Mouse (Mus musculus) lung, postnatal 0 days (tissue): ENCODE measurements around the gene Sipa1l2. TPM values are rescaled to one million over a fixed set of nuclear protein-coding genes. Genes with fewer than 3 reads are reported as not detected.
A peak's percentile ranks its signal among the peaks of the same experiment; 100 is the strongest.

Experiments used
- ATAC-seq: fragments of 200-750 bp; cut with Nextera tagmentation; 2 replicates; pipeline ENCODE4 v1.8.0; 2017; ENCODE audit warnings: moderate library complexity
- DNase-seq: peaks from one replicate; pipeline ENCODE4 v3.0.0-alpha.2; 2016; ENCODE audit warnings: low spot score
- H3K27ac ChIP-seq: fragments of 300-500 bp; sonication (generic); 2 replicates; pipeline ENCODE4 v1.5.1; 2014; ENCODE audit warnings: antibody characterized with exemption, mild to moderate bottlenecking, low read length, mixed read lengths
- H3K27me3 ChIP-seq: fragments of 300-500 bp; sonication (generic); replicated peaks from 2 replicates; pipeline ENCODE4 v1.6.1; 2014; ENCODE audit warnings: low read length, mixed read lengths; ENCODE audit not compliant: insufficient read depth
- H3K36me3 ChIP-seq: fragments of 300-500 bp; sonication (generic); 2 replicates; pipeline ENCODE4 v1.6.1; 2014; ENCODE audit warnings: low read length, mixed read lengths; ENCODE audit not compliant: insufficient read depth
- H3K4me1 ChIP-seq: fragments of 300-500 bp; sonication (generic); 2 replicates; pipeline ENCODE4 v1.6.1; 2014; ENCODE audit warnings: antibody characterized with exemption, low read depth, low read length, mixed read lengths; ENCODE audit not compliant: insufficient read depth
- H3K4me2 ChIP-seq: fragments of 300-500 bp; sonication (generic); replicated peaks from 2 replicates; pipeline ENCODE4 v1.6.1; 2014; ENCODE audit warnings: low read depth, mild to moderate bottlenecking, low read length, moderate library complexity, mixed read lengths
- H3K4me3 ChIP-seq: fragments of 300-500 bp; sonication (generic); 2 replicates; pipeline ENCODE4 v1.5.1; 2014; ENCODE audit warnings: low read depth, low read length
- H3K9ac ChIP-seq: fragments of 300-500 bp; sonication (generic); replicated peaks from 2 replicates; pipeline ENCODE4 v1.6.1; 2014; ENCODE audit warnings: low read depth, mild to moderate bottlenecking
- H3K9me3 ChIP-seq: fragments of 300-500 bp; sonication (generic); 2 replicates; pipeline ENCODE4 v1.6.1; 2016; ENCODE audit warnings: low read length, mixed read lengths
- CTCF ChIP-seq: IDR thresholded peaks from 2 replicates; pipeline ENCODE4 v1.5.1; 2016; ENCODE audit warnings: antibody characterized with exemption, mild to moderate bottlenecking
- EP300 ChIP-seq: IDR thresholded peaks from 2 replicates; pipeline ENCODE4 v1.6.1; 2016; ENCODE audit warnings: antibody characterized with exemption, mild to moderate bottlenecking, control low read depth
- WGBS: fragments of 180-500 bp; shearing (Covaris S2); extraction: QIAGEN DNeasy Blood & Tissue Kit; methylation state at CpG from one replicate; pipeline ENCODE4 v1.1.7; 2014; 5-methylcytosine and 5-hydroxymethylcytosine counted together
- polyA plus RNA-seq: library from polyadenylated mRNA; unstranded; fragments of >200 nt; fragmentation: Nextera tagmentation; extraction: Ambion mirVana; gene quantifications from 2 replicates; pipeline ENCODE4 v1.2.1, GENCODE M21; 2015

The Sipa1l2 gene
- 9.4 and 11.1 TPM in 2 replicates for polyA plus RNA-seq

DNA sequence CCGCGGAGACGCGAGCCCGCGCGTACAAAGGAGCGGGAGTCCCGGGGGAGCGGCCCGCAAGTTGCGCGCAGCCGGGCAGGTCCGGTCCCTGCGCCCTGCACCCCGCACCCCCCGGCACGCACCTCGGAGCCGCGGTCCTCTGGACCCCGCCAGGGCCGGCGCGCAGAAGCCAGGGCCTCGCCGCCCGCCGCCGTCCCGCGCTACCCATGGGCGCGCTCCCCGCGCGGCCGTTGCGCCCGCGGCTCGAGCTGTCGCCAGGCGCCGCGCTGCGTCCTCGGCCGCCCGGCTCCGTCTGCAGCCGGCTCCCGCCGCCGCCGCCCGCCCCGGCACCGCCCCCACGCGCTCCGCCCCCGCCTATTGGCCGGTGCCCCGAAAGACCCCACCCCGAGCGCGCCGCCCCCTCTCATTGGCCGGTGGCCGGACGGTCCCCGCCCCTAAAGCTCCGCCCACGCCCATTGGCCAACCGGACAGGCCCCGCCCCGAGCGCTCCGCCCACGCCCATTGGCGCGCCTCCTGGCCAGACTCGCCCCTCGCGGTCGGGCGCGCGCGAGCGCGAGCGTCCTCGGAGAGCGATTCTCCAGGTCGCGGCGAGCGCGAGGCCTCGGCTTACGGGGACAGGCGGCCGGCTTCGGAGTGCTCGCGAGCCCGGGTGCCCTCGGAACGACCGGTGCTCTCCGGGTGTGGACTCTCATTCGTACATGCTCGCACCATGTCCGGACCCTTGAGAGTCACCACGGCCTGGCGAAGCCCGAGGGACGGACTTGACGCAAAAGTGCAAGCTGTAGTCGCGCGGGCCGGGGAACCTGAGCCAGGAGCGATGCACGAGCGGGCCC, at the start of gene Sipa1l2:
Sipa1l2 (minus strand) TSS at position 276 of the 833 bp plus-strand sequence.
- H3K9me3 ChIP-seq, result no peaks in the 10 kb centered on the region
- DNase-seq (peak; percentile 98), ATAC-seq (peak; percentile 93)
- peak within 1 kb of the TSS; percentile 64 for H3K9ac ChIP-seq
- no peaks in the 10 kb centered on the region for H3K36me3 ChIP-seq
- WGBS, result under 1% methylated on average over 77 of the region's 129 CpGs
- H3K4me1 ChIP-seq, result peaks cover 5% of the 10 kb centered on the region; the same call in 1 of the 2 replicates
- H3K27me3 ChIP-seq, result no peaks in the 10 kb centered on the region
- no peak; the same call in 1 of the 2 replicates for TF ChIP-seq CTCF
- TF ChIP-seq EP300, result no peak
- peak within 1 kb of the TSS; percentile 91 for H3K4me2 ChIP-seq
- peak within 1 kb of the TSS; percentile 84 for H3K27ac ChIP-seq
- peak within 1 kb of the TSS; percentile 81 for H3K4me3 ChIP-seq

DNA sequence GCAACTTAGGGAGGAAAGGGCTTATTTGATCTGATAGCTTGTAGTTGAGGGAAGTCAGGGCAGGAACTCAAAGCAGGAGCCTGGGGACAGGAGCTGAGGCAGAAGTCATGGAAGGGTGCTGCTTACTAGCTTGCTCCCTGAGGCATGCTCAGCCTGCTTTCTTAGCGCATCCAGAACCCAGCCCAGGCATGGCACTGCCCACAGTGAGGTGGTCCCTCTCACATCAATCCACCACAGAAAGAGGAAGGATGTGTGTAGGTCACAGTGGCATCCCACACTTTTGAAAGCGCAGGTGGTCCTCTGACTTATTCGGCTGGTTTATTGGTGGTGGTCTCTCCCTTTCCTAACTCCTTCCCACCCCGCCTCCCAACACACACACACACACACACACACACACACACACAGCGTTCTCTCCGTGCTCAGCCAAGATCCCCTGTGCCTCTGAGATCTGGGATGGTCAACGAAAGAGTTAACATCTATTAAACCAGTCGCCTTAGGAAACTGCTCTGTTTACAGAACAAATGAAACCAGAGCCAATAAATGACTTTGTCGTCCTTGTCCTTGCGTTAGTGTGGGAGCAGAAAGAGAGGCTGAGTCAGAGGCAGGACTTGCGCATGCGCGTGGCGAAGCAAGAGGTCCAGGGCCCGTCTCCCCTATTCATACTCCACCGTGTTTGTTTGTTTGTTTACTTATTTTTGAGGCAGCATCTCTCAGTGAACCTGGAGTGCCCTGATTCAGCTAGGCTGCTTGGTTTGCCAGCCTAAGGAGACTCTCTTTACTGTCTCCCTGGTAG, 49.1 kb upstream of the Sipa1l2 start:
- no peaks in the 10 kb centered on the region for H3K9me3 ChIP-seq
- TF ChIP-seq EP300, result no peak
- TF ChIP-seq CTCF, result no peak
- H3K27me3 ChIP-seq, result no peaks in the 10 kb centered on the region
- WGBS, result 40% methylated on average over 16 of the region's 16 CpGs
- no peak overlapping the region for H3K4me3 ChIP-seq
- no peaks in the 10 kb centered on the region for H3K36me3 ChIP-seq
- H3K9ac ChIP-seq, result no peak overlapping the region
- peak; percentile 69 for ATAC-seq
- H3K27ac ChIP-seq, result peak overlapping the region; percentile 54; the same call in 1 of the 2 replicates
- peak; percentile 92 for DNase-seq
- peak overlapping the region; percentile 32 for H3K4me2 ChIP-seq
- peaks cover 10% of the 10 kb centered on the region for H3K4me1 ChIP-seq

DNA sequence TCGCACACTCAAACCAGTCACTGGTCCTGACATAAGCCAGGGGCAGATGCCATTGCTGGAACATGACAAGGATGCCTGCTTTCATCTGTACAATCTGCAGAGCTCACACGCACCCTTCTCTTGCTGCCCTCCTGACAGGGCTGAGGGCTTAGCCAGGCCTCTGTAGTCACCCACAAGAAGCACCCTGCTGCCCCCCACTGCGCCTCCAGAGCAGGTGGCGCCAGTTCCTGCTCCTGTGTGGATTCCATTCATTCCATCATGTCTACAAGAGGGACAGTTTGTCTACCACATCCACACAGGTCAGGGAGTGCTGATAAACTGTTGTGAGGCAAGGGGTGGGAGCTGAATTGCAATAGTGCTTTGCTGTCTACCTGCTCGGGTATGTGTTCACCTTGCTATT, 47.3 kb upstream of the Sipa1l2 start:
- DNase-seq, result no peak
- no peaks in the 10 kb centered on the region for H3K9me3 ChIP-seq
- no peaks in the 10 kb centered on the region for H3K36me3 ChIP-seq
- WGBS, result 60% methylated on average over 5 of the region's 5 CpGs
- ATAC-seq, result peak; percentile 39; the same call in 1 of the 2 replicates
- H3K27me3 ChIP-seq, result no peaks in the 10 kb centered on the region
- no peak overlapping the region for H3K4me2 ChIP-seq
- no peak overlapping the region for H3K4me3 ChIP-seq
- TF ChIP-seq CTCF (no peak), EP300 (peak; percentile 49; the same call in 1 of the 2 replicates)
- no peak overlapping the region for H3K27ac ChIP-seq
- peaks cover 10% of the 10 kb centered on the region for H3K4me1 ChIP-seq
- H3K9ac ChIP-seq, result no peak overlapping the region

DNA sequence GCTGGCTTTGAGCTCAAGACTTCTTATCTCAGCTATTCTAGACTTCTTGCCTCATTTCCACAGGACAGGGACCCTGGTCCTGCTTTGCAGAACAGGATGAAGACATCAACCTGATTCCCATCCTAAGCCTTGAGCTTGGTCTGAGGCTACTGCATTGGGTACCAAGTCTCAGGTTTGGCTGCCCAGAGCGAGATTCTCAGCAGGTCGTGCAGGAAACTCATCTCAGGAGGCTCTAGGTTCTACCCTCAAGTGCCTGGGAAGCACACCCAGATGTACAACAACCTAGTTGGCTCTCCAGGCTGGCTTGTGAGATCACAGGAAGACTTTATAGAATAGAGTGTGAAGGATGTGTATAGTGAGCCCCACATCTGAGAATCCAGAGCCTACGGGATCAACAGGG, 46.4 kb upstream of the Sipa1l2 start:
- no peaks in the 10 kb centered on the region for H3K36me3 ChIP-seq
- no peak overlapping the region for H3K9ac ChIP-seq
- H3K9me3 ChIP-seq, result no peaks in the 10 kb centered on the region
- ATAC-seq (no peak), DNase-seq (no peak)
- H3K27ac ChIP-seq, result no peak overlapping the region
- H3K4me2 ChIP-seq, result no peak overlapping the region
- TF ChIP-seq EP300 (no peak), CTCF (no peak)
- H3K4me3 ChIP-seq, result no peak overlapping the region
- H3K4me1 ChIP-seq, result peaks cover 10% of the 10 kb centered on the region
- WGBS, result 79% methylated on average over 3 of the region's 3 CpGs
- H3K27me3 ChIP-seq, result no peaks in the 10 kb centered on the region

DNA sequence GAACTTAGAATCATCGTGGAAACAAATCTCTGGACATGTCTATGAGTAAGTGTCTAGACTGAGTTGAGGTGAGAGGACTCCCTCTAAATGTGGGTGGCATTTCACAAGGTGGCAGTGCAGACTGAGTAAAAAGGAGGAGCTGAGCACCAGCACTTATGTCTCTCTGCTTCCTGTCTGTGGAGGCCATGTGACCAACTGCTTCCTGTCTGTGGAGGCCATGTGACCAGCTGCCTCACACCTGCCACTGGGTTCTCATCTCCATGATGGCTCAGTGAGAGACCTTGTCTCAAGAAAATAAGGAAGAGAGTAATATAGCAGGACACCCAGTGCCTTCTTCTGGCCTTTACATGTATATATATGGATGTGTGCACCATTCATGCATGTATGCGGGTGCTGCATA, 43.9 kb upstream of the Sipa1l2 start:
- WGBS, result 89% methylated on average over 2 of the region's 2 CpGs
- H3K36me3 ChIP-seq, result no peaks in the 10 kb centered on the region
- ATAC-seq (no peak), DNase-seq (no peak)
- no peak overlapping the region for H3K27ac ChIP-seq
- H3K9ac ChIP-seq, result no peak overlapping the region
- H3K9me3 ChIP-seq, result no peaks in the 10 kb centered on the region
- H3K4me2 ChIP-seq, result no peak overlapping the region
- no peak overlapping the region for H3K4me3 ChIP-seq
- no peak for TF ChIP-seq CTCF
- no peak for TF ChIP-seq EP300
- no peaks in the 10 kb centered on the region; the same call in none of the 2 replicates for H3K4me1 ChIP-seq
- H3K27me3 ChIP-seq, result no peaks in the 10 kb centered on the region
